Mouse (Mus musculus) skeletal muscle tissue, adult 2 months (tissue): Measurements from ENCODE around the gene Vmn1r235.

Experiments used
- DNase-seq: peaks from one replicate; pipeline ENCODE4 v3.0.0-alpha.2; 2012; ENCODE audit warnings: low read depth, low spot score

Gene Vmn1r235

DNA sequence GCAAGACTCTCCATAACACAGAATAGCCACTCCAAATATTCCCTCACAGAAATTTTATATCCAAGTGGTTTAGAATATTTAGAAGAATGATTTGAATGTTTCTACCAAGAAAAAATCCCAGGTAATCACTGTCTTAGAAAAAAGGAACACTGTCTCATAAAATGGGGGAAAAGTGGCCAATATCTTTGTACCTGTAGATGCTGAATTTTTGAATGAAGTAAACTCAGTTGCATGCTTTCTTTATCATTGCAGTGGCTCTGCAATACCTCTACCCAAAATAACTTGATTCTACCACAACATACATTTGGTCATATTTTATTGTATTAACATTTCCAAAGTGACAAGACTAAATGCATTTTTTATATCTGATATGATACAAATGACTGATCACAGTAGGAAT is at the start of gene Vmn1r235:
TSS of gene Vmn1r235 (plus strand) at position 301 of the 400 bp plus-strand sequence.
- no peak for DNase-seq

GRCm38 (mm10) chr17:21211081-21211480 is 45.1 kb upstream of the Vmn1r235 start:
- peak; percentile 10 for DNase-seq

GRCm38 (mm10) chr17:21225787-21226186 is 30.4 kb upstream of the Vmn1r235 start, which contains the start of gene Vmn1r234:
Gene Vmn1r234 (plus strand): TSS chr17:21226087.
- no peak for DNase-seq

DNA sequence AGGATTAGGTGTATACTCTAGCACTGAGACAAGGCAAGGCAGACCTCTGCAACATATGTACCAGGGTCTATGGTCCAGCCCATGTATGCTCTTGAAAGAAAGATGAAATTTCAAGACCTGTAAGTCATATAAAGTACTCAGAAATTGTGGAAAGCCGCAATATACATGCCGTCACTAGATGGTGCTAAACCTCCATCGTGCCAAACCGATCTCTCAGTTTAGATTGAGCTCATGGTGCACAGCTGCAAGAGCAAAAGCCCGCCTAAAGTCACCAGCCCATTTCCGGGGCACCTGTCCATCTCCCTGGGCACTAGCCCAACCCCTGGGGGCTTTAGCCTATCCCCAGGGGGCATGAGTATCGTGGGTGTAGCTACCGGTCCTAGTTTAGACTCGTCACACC is 24.6 kb upstream of the Vmn1r235 start:
- DNase-seq = peak; percentile 16

GRCm38 (mm10) chr17:21272103-21272502 is 15.9 kb downstream of the Vmn1r235 start:
- peak; percentile 13 for DNase-seq

- no peak for DNase-seq
These were observed 26.4 kb downstream of the Vmn1r235 start, which contains the start of gene Vmn1r236 for GRCm38 (mm10) chr17:21282642-21283041. Gene Vmn1r236 (plus strand): TSS chr17:21282942.

DNA sequence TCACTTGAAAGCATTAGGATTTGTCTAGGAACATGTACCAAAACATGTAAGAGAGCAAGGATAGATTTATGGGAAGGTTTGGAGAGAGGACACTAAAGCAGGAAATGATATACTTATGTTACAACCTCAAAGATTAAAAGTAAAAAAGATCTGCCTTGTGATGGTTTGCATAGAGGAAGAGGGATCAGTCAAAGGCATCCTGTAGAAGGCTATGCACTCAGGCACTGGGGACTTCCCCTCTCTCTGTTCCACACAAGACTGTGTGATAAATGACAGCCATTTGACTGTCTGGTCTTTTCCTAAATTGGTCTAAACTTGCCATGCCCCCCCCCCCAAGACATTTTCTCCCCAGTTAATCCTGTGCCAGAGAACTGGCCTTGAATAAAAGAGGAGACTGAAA is 28.2 kb downstream of the Vmn1r235 start:
- DNase-seq = no peak

DNA sequence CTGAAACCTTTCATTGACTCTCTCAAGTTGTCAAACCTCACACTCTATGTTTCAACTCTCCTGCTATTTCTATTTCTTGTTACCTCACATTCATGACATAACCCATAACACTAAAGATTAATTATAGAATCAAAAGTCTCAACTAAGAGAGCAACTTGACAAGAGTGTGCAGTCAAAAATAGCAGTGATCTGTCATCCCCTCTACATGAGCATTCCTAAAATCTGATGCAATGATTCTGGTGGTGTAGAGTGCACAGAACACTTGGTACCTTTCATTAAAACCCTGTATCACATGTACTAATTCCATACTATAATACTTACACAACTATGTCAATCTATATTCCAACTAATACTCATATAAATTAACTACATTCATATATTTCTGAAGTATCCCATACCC is 33.5 kb downstream of the Vmn1r235 start:
- DNase-seq = no peak

DNA sequence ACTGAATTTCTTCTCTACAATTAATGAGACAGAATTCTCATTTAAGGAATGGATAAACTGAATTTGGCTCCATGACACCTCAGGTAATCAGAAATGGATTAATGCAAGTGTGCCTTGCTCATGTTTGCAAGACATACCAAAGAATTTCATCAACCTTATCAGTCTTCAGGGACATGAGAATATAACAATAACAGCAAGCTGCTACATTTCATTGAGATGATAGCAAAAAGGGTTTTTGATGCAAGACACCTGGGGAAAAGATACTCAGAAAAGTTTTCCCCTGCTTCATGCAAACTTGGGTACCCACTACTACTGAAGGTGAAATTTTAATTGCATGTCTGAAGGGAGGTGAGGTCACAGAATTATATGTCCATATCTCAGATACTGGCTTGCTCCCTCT is 55.4 kb downstream of the Vmn1r235 start, which contains the start of gene Vmn1r237:
TSS of gene Vmn1r237 (plus strand) at position 301 of the 400 bp plus-strand sequence.
- DNase-seq = no peak
